Mouse (Mus musculus) embryonic fibroblast, embryonic 13.5 days (primary cell): ENCODE results near the gene Itm2b.

Experiments used
- CTCF ChIP-seq: IDR thresholded peaks from 2 replicates; pipeline ENCODE4 v1.5.1; 2011; ENCODE audit warnings: mild to moderate bottlenecking, control low read depth, low read length, moderate library complexity, borderline replicate concordance; ENCODE audit not compliant: insufficient read depth
- POLR2A ChIP-seq: IDR thresholded peaks from 2 replicates; pipeline ENCODE4 v1.6.1; 2011; ENCODE audit warnings: low read depth, mild to moderate bottlenecking, control low read depth, low read length, moderate library complexity

- TF ChIP-seq CTCF, result no peak
- no peak for TF ChIP-seq POLR2A
These were observed 61.1 kb downstream of the Itm2b start for GRCm38 (mm10) chr14:73323965-73324364.
